Mouse (Mus musculus): ENCODE measurements around the gene Polr2i.
"Not testable (repeated sequence)": the region's sequence is repeated elsewhere in the genome, so short reads cannot be mapped to it uniquely, and the experiment has no call there.

Gene Polr2i

GRCm38 (mm10) chr7:30204380-30204779, 27.4 kb upstream of the Polr2i start:
- DNase-seq (ENCODE audit: low read depth, low spot score): no peak

GRCm38 (mm10) chr7:30205383-30205782, 26.4 kb upstream of the Polr2i start:
- DNase-seq (ENCODE audit: low read depth, low spot score): peak; percentile 77

GRCm38 (mm10) chr7:30206364-30206763, 25.4 kb upstream of the Polr2i start:
- DNase-seq (ENCODE audit: low read depth, low spot score): not testable (repeated sequence)

- no peak for DNase-seq (ENCODE audit: low read depth, low spot score)
Observed at GRCm38 (mm10) chr7:30211025-30211424, 20.7 kb upstream of the Polr2i start.

GRCm38 (mm10) chr7:30213881-30214280, 17.9 kb upstream of the Polr2i start:
- no peak for DNase-seq (ENCODE audit: low read depth, low spot score)

GRCm38 (mm10) chr7:30215875-30216274, 15.9 kb upstream of the Polr2i start:
- no peak for DNase-seq (ENCODE audit: low read depth, low spot score)

- peak; percentile 80 for DNase-seq (ENCODE audit: low read depth, low spot score)
Observed at GRCm38 (mm10) chr7:30216723-30217151, 15.0 kb upstream of the Polr2i start.

GRCm38 (mm10) chr7:30217277-30217676, 14.5 kb upstream of the Polr2i start:
- DNase-seq (ENCODE audit: low read depth, low spot score): no peak

GRCm38 (mm10) chr7:30219293-30220007, 12.3 kb upstream of the Polr2i start:
- peak; percentile 57 for DNase-seq (ENCODE audit: low read depth, low spot score)

- no peak for DNase-seq (ENCODE audit: low read depth, low spot score)
Observed at GRCm38 (mm10) chr7:30220008-30220356, 11.8 kb upstream of the Polr2i start.

GRCm38 (mm10) chr7:30221433-30221832, 10.3 kb upstream of the Polr2i start:
- DNase-seq (ENCODE audit: low read depth, low spot score): no peak

- DNase-seq (ENCODE audit: low read depth, low spot score): no peak
Observed at GRCm38 (mm10) chr7:30222205-30222604, 9.5 kb upstream of the Polr2i start.

GRCm38 (mm10) chr7:30224206-30224605, 7.5 kb upstream of the Polr2i start:
- DNase-seq (ENCODE audit: low read depth, low spot score): no peak

GRCm38 (mm10) chr7:30231328-30231668, 450 bp upstream of the Polr2i start:
- no peak for DNase-seq (ENCODE audit: low read depth, low spot score)

GRCm38 (mm10) chr7:30232631-30233148, 942 bp downstream of the Polr2i start:
- DNase-seq (ENCODE audit: low read depth, low spot score): peak; percentile 86

GRCm38 (mm10) chr7:30233387-30233786, 1.6 kb downstream of the Polr2i start:
- DNase-seq (ENCODE audit: low read depth, low spot score): no peak

- no peak for DNase-seq (ENCODE audit: low read depth, low spot score)
Observed at GRCm38 (mm10) chr7:30234276-30234858, 2.6 kb downstream of the Polr2i start.

- DNase-seq (ENCODE audit: low read depth, low spot score): no peak
Observed at GRCm38 (mm10) chr7:30235091-30235490, 3.3 kb downstream of the Polr2i start.

GRCm38 (mm10) chr7:30235625-30236024, 3.9 kb downstream of the Polr2i start, which contains the start of gene Ovol3:
Gene Ovol3, minus strand, starts transcription at chr7:30235725.
- peak; percentile 20 for DNase-seq (ENCODE audit: low read depth, low spot score)

GRCm38 (mm10) chr7:30237374-30237773, 5.6 kb downstream of the Polr2i start:
- DNase-seq (ENCODE audit: low read depth, low spot score): not testable (repeated sequence)

GRCm38 (mm10) chr7:30251956-30252954, 20.5 kb downstream of the Polr2i start:
- DNase-seq (ENCODE audit: low read depth, low spot score): no peak

GRCm38 (mm10) chr7:30265041-30265440, 33.3 kb downstream of the Polr2i start:
- DNase-seq (ENCODE audit: low read depth, low spot score): no peak
